Mouse (Mus musculus) hindbrain, embryonic 14.5 days (tissue): Measurements from ENCODE around the gene Sowahd. TPM values are rescaled to one million over a fixed set of nuclear protein-coding genes. Genes with fewer than 3 reads are reported as not detected.

Source experiments
- ATAC-seq: fragments of 200-750 bp; cut with Nextera tagmentation; 2 replicates; pipeline ENCODE4 v1.8.0; 2017; ENCODE audit warnings: moderate number of reproducible peaks, mild to moderate bottlenecking, moderate TSS enrichment, moderate library complexity; ENCODE audit not compliant: low FRiP score
- DNase-seq: peaks from one replicate; pipeline ENCODE4 v3.0.0-alpha.2; 2015; ENCODE audit warnings: low spot score
- H3K27ac ChIP-seq: fragments of 300-500 bp; sonication (generic); 2 replicates; pipeline ENCODE4 v1.5.1; 2014; ENCODE audit warnings: mild to moderate bottlenecking, moderate library complexity
- H3K27me3 ChIP-seq: fragments of 300-500 bp; sonication (generic); 2 replicates; pipeline ENCODE4 v1.6.1; 2014; ENCODE audit warnings: mild to moderate bottlenecking, low read length, mixed read lengths; ENCODE audit not compliant: control insufficient read depth, insufficient read depth
- H3K36me3 ChIP-seq: fragments of 300-500 bp; sonication (generic); replicated peaks from 2 replicates; pipeline ENCODE4 v1.6.1; 2014; ENCODE audit not compliant: control insufficient read depth, insufficient read depth
- H3K4me1 ChIP-seq: fragments of 300-500 bp; sonication (generic); replicated peaks from 2 replicates; pipeline ENCODE4 v1.6.1; 2014; ENCODE audit warnings: antibody characterized with exemption, low read length, mixed read lengths; ENCODE audit not compliant: control insufficient read depth, insufficient read depth
- H3K4me2 ChIP-seq: fragments of 300-500 bp; sonication (generic); replicated peaks from 2 replicates; pipeline ENCODE4 v1.6.1; 2014; ENCODE audit warnings: mild to moderate bottlenecking, moderate library complexity
- H3K4me3 ChIP-seq: fragments of 300-500 bp; sonication (generic); replicated peaks from 2 replicates; pipeline ENCODE4 v1.5.1; 2014; ENCODE audit warnings: mild to moderate bottlenecking, low read length
- H3K9ac ChIP-seq: fragments of 300-500 bp; sonication (generic); 2 replicates; pipeline ENCODE4 v1.6.1; 2014
- H3K9me3 ChIP-seq: fragments of 300-500 bp; sonication (generic); 2 replicates; pipeline ENCODE4 v1.6.1; 2016; ENCODE audit warnings: low read length; ENCODE audit not compliant: control insufficient read depth
- WGBS: fragments of 180-500 bp; shearing (Covaris S2); extraction: QIAGEN DNeasy Blood & Tissue Kit; methylation state at CpG from one replicate; pipeline ENCODE4 v1.1.7; 2014; 5-methylcytosine and 5-hydroxymethylcytosine counted together
- polyA plus RNA-seq: library from polyadenylated mRNA; unstranded; fragments of >200 nt; fragmentation: Nextera tagmentation; extraction: Ambion mirVana; gene quantifications from 2 replicates; pipeline ENCODE4 v1.2.1, GENCODE M21; 2014

Gene Sowahd
- polyA plus RNA-seq, 1 experiment from 2014 or later: not detected

GRCm38 (mm10) chrX:37084927-37085660 lies 36.4 kb downstream of the Sowahd start, which contains the start of gene Rpl39:
Rpl39 (minus strand) TSS chrX:37085402.
- Histone ChIP-seq H3K27ac (peak within 1 kb of the TSS; percentile 88), H3K9ac (peak within 1 kb of the TSS; percentile 70)
- 18% methylated on average over 38 of the region's 38 CpGs for WGBS

GRCm38 (mm10) chrX:37085665-37086064 lies 37.0 kb downstream of the Sowahd start:
- ATAC-seq (no peak; the same call in 1 of the 2 replicates), DNase-seq (no peak)
- Histone ChIP-seq H3K4me3 (peak overlapping the region; percentile 57), H3K27ac (peak overlapping the region; percentile 88), H3K36me3 (peaks cover 18% of the 10 kb centered on the region), H3K27me3 (no peaks in the 10 kb centered on the region), H3K4me1 (peaks cover 6% of the 10 kb centered on the region), H3K4me2 (peak overlapping the region; percentile 44), H3K9ac (peak overlapping the region; percentile 70; the same call in 1 of the 2 replicates), H3K9me3 (no peaks in the 10 kb centered on the region)
- WGBS: 20% methylated on average over 9 of the region's 9 CpGs

More at GRCm38 (mm10) chrX:37084927-37085660, 36.4 kb downstream of the Sowahd start, which contains the start of gene Rpl39:
- Histone ChIP-seq H3K4me3 (peak within 1 kb of the TSS; percentile 57), H3K4me2 (peak within 1 kb of the TSS; percentile 66), H3K4me1 (peaks cover 6% of the 10 kb centered on the region), H3K27me3 (no peaks in the 10 kb centered on the region), H3K9me3 (no peaks in the 10 kb centered on the region), H3K36me3 (peaks cover 18% of the 10 kb centered on the region)
- ATAC-seq: peak; percentile 96
- peak; percentile 88 for DNase-seq

GRCm38 (mm10) chrX:37088778-37089177 lies 40.1 kb downstream of the Sowahd start:
- H3K4me2 ChIP-seq: no peak overlapping the region
- H3K36me3 ChIP-seq: peaks cover 4% of the 10 kb centered on the region; the same call in 1 of the 2 replicates
- no peak overlapping the region for H3K27ac ChIP-seq
- H3K4me3 ChIP-seq: no peak overlapping the region
- H3K9me3 ChIP-seq: no peaks in the 10 kb centered on the region
- H3K9ac ChIP-seq: no peak overlapping the region
- no peaks in the 10 kb centered on the region for H3K27me3 ChIP-seq
- H3K4me1 ChIP-seq: no peaks in the 10 kb centered on the region
- ATAC-seq (no peak), DNase-seq (no peak)
- WGBS: 90% methylated on average over 1 of the region's 1 CpGs

- ATAC-seq: no peak
- 82% methylated on average over 3 of the region's 3 CpGs for WGBS
- Histone ChIP-seq H3K36me3 (peaks cover 22% of the 10 kb centered on the region), H3K27me3 (no peaks in the 10 kb centered on the region), H3K27ac (no peak overlapping the region), H3K4me2 (no peak overlapping the region), H3K4me3 (no peak overlapping the region), H3K4me1 (no peaks in the 10 kb centered on the region), H3K9me3 (no peaks in the 10 kb centered on the region), H3K9ac (no peak overlapping the region)
- DNase-seq: no peak
Observed at GRCm38 (mm10) chrX:37091457-37091856, 42.8 kb downstream of the Sowahd start.

GRCm38 (mm10) chrX:37095106-37095768 lies 46.6 kb downstream of the Sowahd start:
- no peak for ATAC-seq

GRCm38 (mm10) chrX:37098681-37099080 lies 50.0 kb downstream of the Sowahd start:
- Histone ChIP-seq H3K4me2 (no peak overlapping the region), H3K27ac (no peak overlapping the region), H3K4me3 (no peak overlapping the region), H3K9ac (no peak overlapping the region), H3K9me3 (no peaks in the 10 kb centered on the region), H3K27me3 (no peaks in the 10 kb centered on the region), H3K36me3 (peaks cover 48% of the 10 kb centered on the region), H3K4me1 (no peaks in the 10 kb centered on the region)
- 91% methylated on average over 3 of the region's 3 CpGs for WGBS
- DNase-seq (no peak), ATAC-seq (no peak)

More at GRCm38 (mm10) chrX:37095106-37095768, 46.6 kb downstream of the Sowahd start:
- Histone ChIP-seq H3K9ac (no peak overlapping the region), H3K36me3 (peaks cover 45% of the 10 kb centered on the region), H3K27ac (no peak overlapping the region), H3K27me3 (no peaks in the 10 kb centered on the region), H3K9me3 (no peaks in the 10 kb centered on the region), H3K4me2 (no peak overlapping the region), H3K4me1 (no peaks in the 10 kb centered on the region), H3K4me3 (no peak overlapping the region)
- 95% methylated on average over 11 of the region's 11 CpGs for WGBS
- no peak for DNase-seq

Other genes starting within 250 kb of the Sowahd start
- gene Ube2a, start 174.9 kb upstream of the Sowahd start, polyA plus RNA-seq: 132 and 134 TPM in 2 replicates
- gene C330007P06Rik, start 174.7 kb upstream of the Sowahd start, polyA plus RNA-seq: 24.6 and 25.3 TPM in 2 replicates
- gene Nkrf, start 145.9 kb upstream of the Sowahd start, polyA plus RNA-seq: 21.4 and 24.6 TPM in 2 replicates
- gene Sept6, start 57.1 kb upstream of the Sowahd start, polyA plus RNA-seq: 70.7 and 76.1 TPM in 2 replicates
- 293 and 367 TPM in 2 replicates for gene Rpl39, start 36.6 kb downstream of the Sowahd start, polyA plus RNA-seq
- 20.6 and 23.4 TPM in 2 replicates for gene Upf3b, start 61.5 kb downstream of the Sowahd start, polyA plus RNA-seq
- 23.5 and 23.8 TPM in 2 replicates for gene Nkap, start 78.0 kb downstream of the Sowahd start, polyA plus RNA-seq
- 0.14 and 0.35 TPM in 2 replicates for gene Akap14, start 120.0 kb downstream of the Sowahd start, polyA plus RNA-seq
- gene Ndufa1, start 142.3 kb downstream of the Sowahd start, polyA plus RNA-seq: 720 and 850 TPM in 2 replicates
- 23.3 and 28.3 TPM in 2 replicates for gene Rnf113a1, start 142.4 kb downstream of the Sowahd start, polyA plus RNA-seq
- not detected in 2 replicates for gene Gm9, start 162.2 kb downstream of the Sowahd start, polyA plus RNA-seq
- gene Rhox1, start 173.4 kb downstream of the Sowahd start, polyA plus RNA-seq: not detected in 2 replicates
- gene Rhox2a, start 196.1 kb downstream of the Sowahd start, polyA plus RNA-seq: not detected in 2 replicates
- gene Rhox3a, start 201.1 kb downstream of the Sowahd start, polyA plus RNA-seq: not detected in 2 replicates
- not detected in 2 replicates for gene Rhox4a, start 216.5 kb downstream of the Sowahd start, polyA plus RNA-seq